Mouse (Mus musculus): Measurements from ENCODE around the gene Frmd6.

DNA sequence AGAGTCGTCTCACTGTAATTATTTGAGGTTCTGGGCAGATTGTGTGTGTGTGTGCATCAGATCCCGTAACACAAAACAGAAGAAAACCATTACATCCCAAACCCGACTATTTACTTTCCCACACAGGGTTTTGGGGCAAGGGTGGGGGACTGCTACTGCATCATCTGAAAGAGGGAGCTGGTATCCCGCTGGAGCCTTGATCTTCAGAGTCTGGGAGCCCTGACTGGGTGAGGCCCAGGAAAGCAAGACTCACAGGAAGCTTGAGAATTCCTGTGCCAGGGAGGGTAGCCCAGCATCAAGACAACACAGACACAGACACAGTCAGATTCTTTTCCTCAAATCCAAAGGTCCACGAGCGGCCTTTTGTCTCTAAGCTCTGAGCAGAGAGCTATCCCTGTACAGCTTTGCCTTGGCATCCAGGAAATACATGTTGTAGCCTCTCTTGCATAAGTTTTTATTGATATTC, 41.0 kb upstream of the Frmd6 start:
- TF ChIP-seq CTCF (IDR thresholded peaks at IDR 0.05; ENCODE audit: extremely low read depth, insufficient read length, insufficient replicate concordance, low read depth, low read length) = no peak
- no peak for TF ChIP-seq POLR2A (IDR thresholded peaks at IDR 0.05; ENCODE audit: low read depth, low read length)
